ENCODE assay signal across 24 mouse cellular contexts in the genomic region with DNA sequence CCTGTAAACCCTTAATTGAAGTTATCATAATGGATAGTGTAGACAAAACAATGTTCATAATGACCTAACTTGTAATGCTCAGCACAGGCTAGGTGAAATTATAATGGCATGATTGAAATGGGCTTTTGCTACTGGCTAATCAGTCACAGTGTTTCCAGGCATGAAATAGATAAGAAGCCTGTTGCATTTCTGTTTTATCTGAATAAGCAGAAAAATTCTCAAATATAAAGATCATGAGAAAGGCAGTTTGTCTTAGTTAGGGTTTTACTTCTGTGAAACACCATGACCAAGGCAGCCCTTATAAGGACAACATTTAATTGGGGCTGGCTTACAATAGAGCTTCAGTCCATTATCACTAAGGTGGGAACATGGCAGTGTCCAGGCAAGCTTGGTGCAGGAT. TPM values are rescaled to one million over a fixed set of nuclear protein-coding genes. Genes with fewer than 3 reads are reported as not detected.
DNase-seq lines count a peak whose midpoint lies in the region; ATAC-seq and TF ChIP-seq lines count a peak whose summit lies in the region.
"Had no signal": no experiment of that assay in that cellular context is flagged by ENCODE, and none has a peak within 500 bp of the region (broad histone marks: within the 10 kb centered on the region; RNA-seq: fewer than 3 reads in every experiment).

No protein-coding gene starts in this region.

- H3K4me1 ChIP-seq in liver, embryonic 11.5 days (replicated peaks; ENCODE audit: control insufficient read depth, insufficient read depth, low read length), result peaks cover 13% of the 10 kb centered on the region
- peaks cover 32% of the 10 kb centered on the region for H3K4me1 ChIP-seq in liver, embryonic 15.5 days (replicated peaks)
- peaks cover 6% of the 10 kb centered on the region for H3K4me1 ChIP-seq in forebrain, embryonic 10.5 days
- H3K4me1 ChIP-seq: forebrain, embryonic 15.5 days; heart, embryonic 12.5 days; hindbrain, embryonic 10.5 days; hindbrain, embryonic 13.5 days had no signal

- DNase-seq in liver, embryonic 11.5 days (ENCODE audit: low spot score), result no peak
- DNase-seq in liver, result no peak
- no peak for DNase-seq in forebrain, embryonic 10.5 days (ENCODE audit: extremely low spot score, low spot score)
- DNase-seq in left cerebral cortex, adult 2 months (ENCODE audit: extremely low spot score in 1 of 2, low spot score in 2 of 2), result no peak
- DNase-seq in kidney, postnatal 10 days, result no peak
- DNase-seq: adrenal gland, postnatal 10 days; adrenal gland, postnatal 36 days; cerebellum, adult 11 months; cerebellum, adult 2 months; cerebellum, postnatal 10 days; cerebellum, postnatal 36 days; gastrocnemius, postnatal 25 days; heart, adult 18-20 months; heart, postnatal 10 days; heart, postnatal 36 days had no signal

- no peak overlapping the region for H3K9ac ChIP-seq in liver, embryonic 11.5 days (ENCODE audit: low read depth, low read length)
- no peak overlapping the region for H3K9ac ChIP-seq in liver, embryonic 15.5 days
- H3K9ac ChIP-seq: forebrain, embryonic 15.5 days; heart, embryonic 12.5 days; heart, embryonic 15.5 days; hindbrain, embryonic 13.5 days had no signal

- TF ChIP-seq CTCF in left cerebral cortex, adult 2 months (IDR thresholded peaks at IDR 0.05), result no peak

- H3K4me2 ChIP-seq in liver, embryonic 11.5 days, result 0 out of 2 replicates have a peak overlapping the region, but pooled peaks have one; percentile 25
- no peak overlapping the region for H3K4me2 ChIP-seq in liver, embryonic 15.5 days
- H3K4me2 ChIP-seq: forebrain, embryonic 15.5 days; heart, embryonic 12.5 days; heart, embryonic 15.5 days; hindbrain, embryonic 13.5 days had no signal

- H3K36me3 ChIP-seq in liver, embryonic 11.5 days (ENCODE audit: control insufficient read depth, insufficient read depth, low read length), result peaks cover 24% of the 10 kb centered on the region
- peaks cover 78% of the 10 kb centered on the region for H3K36me3 ChIP-seq in liver, embryonic 15.5 days (replicated peaks)
- H3K36me3 ChIP-seq in forebrain, embryonic 10.5 days (replicated peaks), result peaks cover 91% of the 10 kb centered on the region

- H3K27me3 ChIP-seq in liver, embryonic 11.5 days (replicated peaks; ENCODE audit: control insufficient read depth, insufficient read depth, low read length), result no peaks in the 10 kb centered on the region
- H3K27me3 ChIP-seq in liver, embryonic 15.5 days, result no peaks in the 10 kb centered on the region
- H3K27me3 ChIP-seq in forebrain, embryonic 10.5 days (ENCODE audit: poor library complexity, severe bottlenecking), result no peaks in the 10 kb centered on the region
- H3K27me3 ChIP-seq: forebrain, embryonic 15.5 days; heart, embryonic 12.5 days; heart, embryonic 15.5 days; hindbrain, embryonic 13.5 days; Patski had no signal

- H3K4me3 ChIP-seq in liver, embryonic 11.5 days (ENCODE audit: low read depth, low read length), result no peak overlapping the region
- no peak overlapping the region for H3K4me3 ChIP-seq in liver, embryonic 15.5 days (replicated peaks)
- H3K4me3 ChIP-seq in forebrain, embryonic 10.5 days, result no peak overlapping the region
- no peak overlapping the region for H3K4me3 ChIP-seq in left cerebral cortex, adult 2 months
- H3K4me3 ChIP-seq: forebrain, embryonic 15.5 days; heart, embryonic 12.5 days; heart, embryonic 15.5 days; hindbrain, embryonic 10.5 days; hindbrain, embryonic 13.5 days had no signal

- intact Hi-C loops in left cerebral cortex, adult 2 months (cut with DNase I), result no loop called here

- H3K27ac ChIP-seq in liver, embryonic 11.5 days (ENCODE audit: low read depth, low read length), result no peak overlapping the region
- peak overlapping the region; percentile 54; the same call in 1 of the 2 replicates for H3K27ac ChIP-seq in liver, embryonic 15.5 days (replicated peaks)
- no peak overlapping the region for H3K27ac ChIP-seq in forebrain, embryonic 10.5 days
- H3K27ac ChIP-seq in left cerebral cortex, adult 2 months, result no peak overlapping the region
- H3K27ac ChIP-seq: forebrain, embryonic 15.5 days; heart, embryonic 15.5 days; hindbrain, embryonic 10.5 days; hindbrain, embryonic 13.5 days had no signal

- no peaks in the 10 kb centered on the region for H3K9me3 ChIP-seq in liver, embryonic 11.5 days (ENCODE audit: control insufficient read depth, low read length)
- no peaks in the 10 kb centered on the region for H3K9me3 ChIP-seq in liver, embryonic 15.5 days (replicated peaks)
- no peaks in the 10 kb centered on the region for H3K9me3 ChIP-seq in forebrain, embryonic 10.5 days
- H3K9me3 ChIP-seq: forebrain, embryonic 15.5 days; heart, embryonic 12.5 days; heart, embryonic 15.5 days; hindbrain, embryonic 10.5 days; hindbrain, embryonic 13.5 days had no signal

- peak; percentile 53 for ATAC-seq in liver, embryonic 11.5 days (replicated peaks; ENCODE audit: low FRiP score)
- peak; percentile 63 for ATAC-seq in liver, embryonic 15.5 days (ENCODE audit: insufficient read depth)
- peak; percentile 53 for ATAC-seq in megakaryocyte progenitor cell, adult 5-6 weeks (replicated peaks; ENCODE audit: poor library complexity)
- ATAC-seq: forebrain, embryonic 15.5 days; hindbrain, embryonic 16.5 days; Patski had no signal

RNA-seq across cellular contexts. Expression of gene Ormdl2, which starts 19.2 kb away (rescaled TPM):
- polyA plus RNA-seq in liver, embryonic 11.5 days (2014; fragmentation: Nextera tagmentation; extraction: Ambion mirVana), result 114 and 116 TPM in 2 replicates
- polyA plus RNA-seq in liver, embryonic 15.5 days (2015; fragmentation: Nextera tagmentation; extraction: Ambion mirVana), result 73.9 and 75.5 TPM in 2 replicates
- total RNA-seq in megakaryocyte progenitor cell, adult 5-6 weeks (2015), result 58.1 and 62.7 TPM in 2 replicates
- 65.6 and 105 TPM in 2 replicates for total RNA-seq in megakaryocyte progenitor cell, adult 5-6 weeks (2017)
- 88.0 and 92.9 TPM in 2 replicates for polyA plus RNA-seq in forebrain, embryonic 10.5 days (2016; fragmentation: Nextera tagmentation; extraction: Ambion mirVana)
- 1 to 10 TPM; 7.9 to 9.0 TPM for total RNA-seq in left cerebral cortex, adult 2 months (2021)

RNA-seq across cellular contexts. Expression of gene Sarnp, which starts 23.5 kb away (rescaled TPM):
- 229 and 250 TPM in 2 replicates for polyA plus RNA-seq in liver, embryonic 11.5 days (2014; fragmentation: Nextera tagmentation; extraction: Ambion mirVana)
- polyA plus RNA-seq in liver, embryonic 15.5 days (2015; fragmentation: Nextera tagmentation; extraction: Ambion mirVana), result 89.5 and 99.7 TPM in 2 replicates
- 245 and 268 TPM in 2 replicates for total RNA-seq in megakaryocyte progenitor cell, adult 5-6 weeks (2015)
- total RNA-seq in megakaryocyte progenitor cell, adult 5-6 weeks (2017), result 250 and 268 TPM in 2 replicates
- polyA plus RNA-seq in forebrain, embryonic 10.5 days (2016; fragmentation: Nextera tagmentation; extraction: Ambion mirVana), result 247 and 263 TPM in 2 replicates
- 10 to 100 TPM; 33.0 to 33.6 TPM for total RNA-seq in left cerebral cortex, adult 2 months (2021)

RNA-seq across cellular contexts. Expression of gene Tmem198b, which starts 36.4 kb away (rescaled TPM):
- polyA plus RNA-seq in liver, embryonic 11.5 days (2014; fragmentation: Nextera tagmentation; extraction: Ambion mirVana), result 8.1 and 8.8 TPM in 2 replicates
- polyA plus RNA-seq in liver, embryonic 15.5 days (2015; fragmentation: Nextera tagmentation; extraction: Ambion mirVana), result 2.1 and 2.9 TPM in 2 replicates
- 5.5 and 7.2 TPM in 2 replicates for total RNA-seq in megakaryocyte progenitor cell, adult 5-6 weeks (2015)
- total RNA-seq in megakaryocyte progenitor cell, adult 5-6 weeks (2017), result 2.8 and 6.0 TPM in 2 replicates
- polyA plus RNA-seq in forebrain, embryonic 10.5 days (2016; fragmentation: Nextera tagmentation; extraction: Ambion mirVana), result 19.0 and 19.2 TPM in 2 replicates
- 10 to 100 TPM in 1 of 2 experiments, 1 to 10 TPM in 1; 7.9 to 10.3 TPM for total RNA-seq in left cerebral cortex, adult 2 months (2021)

RNA-seq across cellular contexts. Expression of gene Dnajc14, which starts 36.8 kb away (rescaled TPM):
- polyA plus RNA-seq in liver, embryonic 11.5 days (2014; fragmentation: Nextera tagmentation; extraction: Ambion mirVana), result 32.5 and 34.1 TPM in 2 replicates
- 18.3 and 21.1 TPM in 2 replicates for polyA plus RNA-seq in liver, embryonic 15.5 days (2015; fragmentation: Nextera tagmentation; extraction: Ambion mirVana)
- 14.9 and 19.2 TPM in 2 replicates for total RNA-seq in megakaryocyte progenitor cell, adult 5-6 weeks (2015)
- 33.4 and 36.4 TPM in 2 replicates for total RNA-seq in megakaryocyte progenitor cell, adult 5-6 weeks (2017)
- 49.4 and 49.9 TPM in 2 replicates for polyA plus RNA-seq in forebrain, embryonic 10.5 days (2016; fragmentation: Nextera tagmentation; extraction: Ambion mirVana)
- total RNA-seq in left cerebral cortex, adult 2 months (2021), result 10 to 100 TPM; 62.3 TPM

RNA-seq across cellular contexts. Expression of gene Mmp19, which starts 49.9 kb away (rescaled TPM):
- polyA plus RNA-seq in liver, embryonic 11.5 days (2014; fragmentation: Nextera tagmentation; extraction: Ambion mirVana), result 9.2 and 10.2 TPM in 2 replicates
- polyA plus RNA-seq in liver, embryonic 15.5 days (2015; fragmentation: Nextera tagmentation; extraction: Ambion mirVana), result 10.5 and 11.3 TPM in 2 replicates
- total RNA-seq in megakaryocyte progenitor cell, adult 5-6 weeks (2015), result 4.8 and 5.3 TPM in 2 replicates
- total RNA-seq in megakaryocyte progenitor cell, adult 5-6 weeks (2017), result 12.8 and 15.5 TPM in 2 replicates
- 0.24 and 0.44 TPM in 2 replicates for polyA plus RNA-seq in forebrain, embryonic 10.5 days (2016; fragmentation: Nextera tagmentation; extraction: Ambion mirVana)
- under 1 TPM; 0.48 to 0.63 TPM for total RNA-seq in left cerebral cortex, adult 2 months (2021)
